ENCODE assay signal across 10 mouse cellular contexts in genomic region chr5:72587192-72587681, GRCm38 (mm10). TPM values are rescaled to one million over a fixed set of nuclear protein-coding genes. Genes with fewer than 3 reads are reported as not detected.
DNase-seq lines count a peak whose midpoint lies in the region; ATAC-seq and TF ChIP-seq lines count a peak whose summit lies in the region.
"Had no signal": no experiment of that assay in that cellular context is flagged by ENCODE, and none has a peak within 500 bp of the region (broad histone marks: within the 10 kb centered on the region; RNA-seq: fewer than 3 reads in every experiment).

Gene Gm5868 (minus strand): TSS chr5:72587551.

- 2% methylated on average over 37 of the region's 38 CpGs for WGBS in heart, embryonic 14.5 days
- 4% methylated on average over 38 of the region's 38 CpGs for WGBS in hindbrain, embryonic 10.5 days
- 3% methylated on average over 37 of the region's 38 CpGs for WGBS in midbrain, embryonic 11.5 days
- 11% methylated on average over 34 of the region's 38 CpGs for WGBS in thymus, adult 2 months

- H3K4me1 ChIP-seq in heart, embryonic 14.5 days (ENCODE audit: control insufficient read depth in 2 of 2, insufficient read depth in 2 of 2, low read length in 2 of 2): peaks cover 0 to 7% of the 10 kb centered on the region in 2 experiments; a peak in 1 of 4 replicates
- H3K4me1 ChIP-seq in hindbrain, embryonic 10.5 days (replicated peaks): peaks cover 8% of the 10 kb centered on the region
- no peaks in the 10 kb centered on the region; the same call in 1 of the 2 replicates for H3K4me1 ChIP-seq in midbrain, embryonic 11.5 days (ENCODE audit: control insufficient read depth, insufficient read depth, low read length)
- H3K4me1 ChIP-seq in thymus, adult 2 months (replicated peaks; ENCODE audit: control insufficient read depth, insufficient read depth, low read length): 0 out of 2 replicates have a peak, but pooled peaks cover 5% of the 10 kb centered on the region

- peak within 1 kb of the TSS; percentile 43 to 45 for H3K4me3 ChIP-seq in heart, embryonic 14.5 days (ENCODE audit: control insufficient read depth in 1 of 2, insufficient read depth in 1 of 2, low read depth in 1 of 2, low read length in 2 of 2)
- H3K4me3 ChIP-seq in hindbrain, embryonic 10.5 days: peak within 1 kb of the TSS; percentile 50
- H3K4me3 ChIP-seq in midbrain, embryonic 11.5 days (ENCODE audit: low read depth, low read length): peak within 1 kb of the TSS; percentile 33
- no peak within 1 kb of the TSS for H3K4me3 ChIP-seq in thymus, adult 2 months (ENCODE audit: control insufficient read depth, insufficient read depth, low read length)

- peak within 1 kb of the TSS; percentile 78 for H3K4me2 ChIP-seq in heart, embryonic 14.5 days (ENCODE audit: low read length)
- H3K4me2 ChIP-seq in midbrain, embryonic 11.5 days: peak within 1 kb of the TSS; percentile 57

- intact Hi-C loops in heart, postnatal 14 days (cut with DNase I): loop anchor here (2.0 kb wide), 1 partner anchor 420 kb away; the partner anchor contains the start of gene Slc10a4

- TF ChIP-seq CTCF in thymus, adult 2 months (IDR thresholded peaks at IDR 0.05; ENCODE audit: borderline replicate concordance, control insufficient read depth, extremely low read depth, insufficient read depth, low read length, poor library complexity): no peak

- no peak for ATAC-seq in heart, embryonic 14.5 days (ENCODE audit: insufficient number of reproducible peaks, insufficient read depth, low FRiP score, low read depth)
- ATAC-seq in midbrain, embryonic 11.5 days (ENCODE audit: low FRiP score): peak; percentile 86
- no peak for ATAC-seq in inflammation-experienced regulatory T-cells, adult 6 months
- ATAC-seq: Patski had no signal

- TF ChIP-seq POLR2A in thymus, adult 2 months (IDR thresholded peaks at IDR 0.05; ENCODE audit: control insufficient read depth, extremely low read depth, insufficient read depth, low read length, poor library complexity): no peak

- no peak within 1 kb of the TSS for H3K27ac ChIP-seq in heart, embryonic 14.5 days (replicated peaks in 1 of 2; ENCODE audit: control insufficient read depth in 1 of 2, insufficient read depth in 1 of 2, low read depth in 2 of 2, low read length in 2 of 2)
- H3K27ac ChIP-seq in hindbrain, embryonic 10.5 days: 0 out of 2 replicates have a peak within 1 kb of the TSS, but pooled peaks have one; percentile 53
- no peak within 1 kb of the TSS for H3K27ac ChIP-seq in midbrain, embryonic 11.5 days (ENCODE audit: low read depth, low read length)
- H3K27ac ChIP-seq in thymus, adult 2 months (ENCODE audit: control insufficient read depth, insufficient read depth, low read length): no peak within 1 kb of the TSS

- DNase-seq in heart, postnatal 14 days: no peak
- peak; percentile 44 for DNase-seq in ZHBTc4 (ENCODE audit: low read depth, low spot score)
- DNase-seq in hindbrain, embryonic 10.5 days (ENCODE audit: low spot score): peak; percentile 49
- peak; percentile 90 for DNase-seq in midbrain, embryonic 11.5 days (ENCODE audit: low spot score, missing footprints)
- no peak for DNase-seq in thymus, adult 2 months
- DNase-seq in c-Kit-positive CD71-positive TER-119-positive erythroid progenitor cells, embryonic 14.5 days (ENCODE audit: low spot score): no peak

- no peaks in the 10 kb centered on the region for H3K9me3 ChIP-seq in heart, embryonic 14.5 days (ENCODE audit: control insufficient read depth, low read length)
- H3K9me3 ChIP-seq in hindbrain, embryonic 10.5 days: no peaks in the 10 kb centered on the region
- no peaks in the 10 kb centered on the region for H3K9me3 ChIP-seq in midbrain, embryonic 11.5 days (ENCODE audit: control insufficient read depth, low read length)

- H3K36me3 ChIP-seq in heart, embryonic 14.5 days (ENCODE audit: control insufficient read depth, insufficient read depth, low read length): no peaks in the 10 kb centered on the region
- no peaks in the 10 kb centered on the region for H3K36me3 ChIP-seq in hindbrain, embryonic 10.5 days
- H3K36me3 ChIP-seq in midbrain, embryonic 11.5 days (ENCODE audit: control insufficient read depth, insufficient read depth, low read length): no peaks in the 10 kb centered on the region
- no peaks in the 10 kb centered on the region for H3K36me3 ChIP-seq in thymus, adult 2 months (ENCODE audit: control insufficient read depth, insufficient read depth, low read length)

- peaks cover 25% of the 10 kb centered on the region for H3K27me3 ChIP-seq in heart, embryonic 14.5 days (ENCODE audit: control insufficient read depth, insufficient read depth, low read length)
- peaks cover 48% of the 10 kb centered on the region for H3K27me3 ChIP-seq in hindbrain, embryonic 10.5 days (ENCODE audit: insufficient read depth, poor library complexity, severe bottlenecking)
- no peaks in the 10 kb centered on the region for H3K27me3 ChIP-seq in midbrain, embryonic 11.5 days (ENCODE audit: control insufficient read depth, insufficient read depth, low read length)
- H3K27me3 ChIP-seq in thymus, adult 2 months (ENCODE audit: control insufficient read depth, insufficient read depth, low read length): peaks cover 5% of the 10 kb centered on the region; the same call in 1 of the 2 replicates
- H3K27me3 ChIP-seq: Patski had no signal

- 0 out of 2 replicates have a peak within 1 kb of the TSS, but pooled peaks have one; percentile 21 for H3K9ac ChIP-seq in heart, embryonic 14.5 days (ENCODE audit: low read length)
- H3K9ac ChIP-seq in midbrain, embryonic 11.5 days (ENCODE audit: low read length): peak within 1 kb of the TSS; percentile 20; the same call in 1 of the 2 replicates

RNA-seq across cellular contexts. Expression of gene Gm5868, which starts in this region (rescaled TPM):
- 0.15 TPM in 2 replicates for polyA plus RNA-seq in heart, embryonic 14.5 days (2014; fragmentation: Nextera tagmentation; extraction: Ambion mirVana)
- total RNA-seq in heart, postnatal 14 days (2021): not detected
- 3.2 and 7.0 TPM in 2 replicates for polyA plus RNA-seq in hindbrain, embryonic 10.5 days (2016; fragmentation: Nextera tagmentation; extraction: Ambion mirVana)
- polyA plus RNA-seq in midbrain, embryonic 11.5 days (2014; fragmentation: Nextera tagmentation; extraction: Ambion mirVana): 6.5 and 6.6 TPM in 2 replicates
- polyA plus RNA-seq in thymus, adult 2 months (2012; rRNA removed): 0.15 TPM in 2 replicates
- not detected for polyA plus RNA-seq in inflammation-experienced regulatory T-cells, adult 6 months (2017; shearing (Covaris generic))
- polyA plus RNA-seq: large intestine, adult 2 months; Patski had no signal

Comparison
In these comparisons a context has a peak if more than half of its experiments do, and no peak if none do; other contexts are left out.
1. DNase-seq: peak in ZHBTc4 (single experiment), hindbrain, embryonic 10.5 days (single experiment) and midbrain, embryonic 11.5 days (single experiment); none in heart, postnatal 14 days (0 of 2), thymus, adult 2 months (single experiment) and c-Kit-positive CD71-positive TER-119-positive erythroid progenitor cells, embryonic 14.5 days (single experiment).